Mouse (Mus musculus): ENCODE results near the gene Dennd5a. TPM values are rescaled to one million over a fixed set of nuclear protein-coding genes. Genes with fewer than 3 reads are reported as not detected.

The Dennd5a gene
- polyA plus RNA-seq, 1 experiment from 2014 or later = 42.0 TPM

GRCm38 (mm10) chr7:109850531-109850930 lies 109.7 kb downstream of the Dennd5a start:
- Histone ChIP-seq H3K27me3 (0 out of 2 replicates have a peak, but pooled peaks cover 4% of the 10 kb centered on the region), H3K9ac (no peak overlapping the region), H3K4me2 (replicated peaks) (no peak overlapping the region), H3K4me3 (no peak overlapping the region), H3K4me1 (no peaks in the 10 kb centered on the region), H3K36me3 (no peaks in the 10 kb centered on the region), H3K27ac (no peak overlapping the region), H3K9me3 (no peaks in the 10 kb centered on the region)
- 49% methylated on average over 3 of the region's 3 CpGs for WGBS
- ATAC-seq (ENCODE audit: insufficient number of reproducible peaks, insufficient read depth, low FRiP score, low TSS enrichment) = no peak

- Histone ChIP-seq H3K36me3 (no peaks in the 10 kb centered on the region), H3K4me2 (replicated peaks) (no peak overlapping the region), H3K27me3 (0 out of 2 replicates have a peak, but pooled peaks cover 4% of the 10 kb centered on the region), H3K4me3 (no peak overlapping the region), H3K9me3 (no peaks in the 10 kb centered on the region), H3K4me1 (no peaks in the 10 kb centered on the region), H3K27ac (no peak overlapping the region), H3K9ac (no peak overlapping the region)
- no peak for ATAC-seq (ENCODE audit: insufficient number of reproducible peaks, insufficient read depth, low FRiP score, low TSS enrichment)
- 56% methylated on average over 8 of the region's 8 CpGs for WGBS
These were observed 110.4 kb downstream of the Dennd5a start for GRCm38 (mm10) chr7:109849750-109850434.

GRCm38 (mm10) chr7:109848867-109849733 lies 111.2 kb downstream of the Dennd5a start:
- no peak overlapping the region for H3K4me3 ChIP-seq
- H3K27ac ChIP-seq = no peak overlapping the region
- H3K4me1 ChIP-seq = no peaks in the 10 kb centered on the region
- no peak for ATAC-seq (ENCODE audit: insufficient number of reproducible peaks, insufficient read depth, low FRiP score, low TSS enrichment)
- H3K9ac ChIP-seq = no peak overlapping the region
- 51% methylated on average over 11 of the region's 11 CpGs for WGBS
- no peaks in the 10 kb centered on the region for H3K9me3 ChIP-seq
- no peak overlapping the region for H3K4me2 ChIP-seq (replicated peaks)
- H3K27me3 ChIP-seq = 0 out of 2 replicates have a peak, but pooled peaks cover 4% of the 10 kb centered on the region
- no peaks in the 10 kb centered on the region for H3K36me3 ChIP-seq

- Histone ChIP-seq H3K27ac (no peak overlapping the region), H3K27me3 (no peaks in the 10 kb centered on the region), H3K36me3 (no peaks in the 10 kb centered on the region), H3K4me2 (replicated peaks) (no peak overlapping the region), H3K9me3 (no peaks in the 10 kb centered on the region), H3K4me3 (no peak overlapping the region), H3K4me1 (no peaks in the 10 kb centered on the region), H3K9ac (no peak overlapping the region)
- no peak for ATAC-seq (ENCODE audit: insufficient number of reproducible peaks, insufficient read depth, low FRiP score, low TSS enrichment)
- WGBS = 84% methylated on average over 6 of the region's 6 CpGs
These were observed 116.2 kb downstream of the Dennd5a start for GRCm38 (mm10) chr7:109844100-109844499.

Other genes with a start within 250 kb of the Dennd5a start
- gene BC051019, start 236.6 kb downstream of the Dennd5a start, polyA plus RNA-seq (2016; fragmentation: Nextera tagmentation; extraction: Ambion mirVana) = 0.19 TPM in 1 of 2 replicates, not detected in the other
- gene Ascl3, start 228.7 kb downstream of the Dennd5a start, polyA plus RNA-seq (2016; fragmentation: Nextera tagmentation; extraction: Ambion mirVana) = not detected in 2 replicates
- gene Tmem9b, start 207.6 kb downstream of the Dennd5a start, polyA plus RNA-seq (2016; fragmentation: Nextera tagmentation; extraction: Ambion mirVana) = 35.2 and 36.7 TPM in 2 replicates
- gene Nrip3, start 178.4 kb downstream of the Dennd5a start, polyA plus RNA-seq (2016; fragmentation: Nextera tagmentation; extraction: Ambion mirVana) = 0.56 and 0.58 TPM in 2 replicates
- gene Scube2, start 94.8 kb downstream of the Dennd5a start, polyA plus RNA-seq (2016; fragmentation: Nextera tagmentation; extraction: Ambion mirVana) = 0.73 and 1.4 TPM in 2 replicates
- 73.5 and 74.8 TPM in 2 replicates for gene Tmem41b, start 26.5 kb upstream of the Dennd5a start, polyA plus RNA-seq (2016; fragmentation: Nextera tagmentation; extraction: Ambion mirVana)
- gene Ipo7, start 57.8 kb upstream of the Dennd5a start, polyA plus RNA-seq (2016; fragmentation: Nextera tagmentation; extraction: Ambion mirVana) = 42.4 and 45.1 TPM in 2 replicates
- 19.3 and 21.8 TPM in 2 replicates for gene Zfp143, start 100.7 kb upstream of the Dennd5a start, polyA plus RNA-seq (2016; fragmentation: Nextera tagmentation; extraction: Ambion mirVana)
- gene Wee1, start 161.6 kb upstream of the Dennd5a start, polyA plus RNA-seq (2016; fragmentation: Nextera tagmentation; extraction: Ambion mirVana) = 41.9 and 42.4 TPM in 2 replicates